Mouse (Mus musculus): Measurements from ENCODE around the gene Hspb11.

- TF ChIP-seq POLR2A (IDR thresholded peaks at IDR 0.05; ENCODE audit: insufficient read length, low read depth) (no peak), USF1 (IDR thresholded peaks at IDR 0.05; ENCODE audit: low read depth) (no peak), E2F4 (IDR thresholded peaks at IDR 0.05; ENCODE audit: insufficient read depth) (no peak), POLR2AphosphoS2 (IDR thresholded peaks at IDR 0.05; ENCODE audit: insufficient read length, low read depth) (no peak), CEBPB (IDR thresholded peaks at IDR 0.05; ENCODE audit: insufficient read depth, poor library complexity, severe bottlenecking) (no peak), MAX (IDR thresholded peaks at IDR 0.05; ENCODE audit: low read depth) (no peak), MYOG (IDR thresholded peaks at IDR 0.05; ENCODE audit: control insufficient read depth in 1 of 3, insufficient read depth in 1 of 3, insufficient read length in 2 of 3, low read depth in 2 of 3) (no peak), TCF12 (IDR thresholded peaks at IDR 0.05; ENCODE audit: insufficient read depth, poor library complexity, severe bottlenecking) (no peak), MYOD1 (IDR thresholded peaks at IDR 0.05; ENCODE audit: control insufficient read depth in 1 of 3, insufficient read length in 2 of 3, low read depth in 2 of 3) (no peak), SRF (IDR thresholded peaks at IDR 0.05; ENCODE audit: control insufficient read depth, insufficient read length, low read depth) (no peak), REST (IDR thresholded peaks at IDR 0.05; ENCODE audit: insufficient read depth, insufficient read length) (no peak)
These were observed 5.3 kb upstream of the Hspb11 start for GRCm38 (mm10) chr4:107248061-107248460.

All from myocyte (in vitro differentiated cells).